Mouse (Mus musculus) heart, embryonic 11.5 days (tissue): ENCODE results near the gene St6galnac1. TPM values are rescaled to one million over a fixed set of nuclear protein-coding genes. Genes with fewer than 3 reads are reported as not detected.

Experiments
- ATAC-seq: fragments of 200-750 bp; cut with Nextera tagmentation; replicated peaks from 2 replicates; pipeline ENCODE4 v1.8.0; 2017; ENCODE audit warnings: moderate library complexity; ENCODE audit not compliant: insufficient number of reproducible peaks, low FRiP score, low TSS enrichment
- H3K27ac ChIP-seq: fragments of 300-500 bp; sonication (generic); 2 replicates; pipeline ENCODE4 v1.5.1; 2014; ENCODE audit warnings: mild to moderate bottlenecking, low read depth, low read length
- H3K27me3 ChIP-seq: fragments of 300-500 bp; sonication (generic); 2 replicates; pipeline ENCODE4 v1.6.1; 2014; ENCODE audit warnings: mild to moderate bottlenecking, low read length, mixed read lengths; ENCODE audit not compliant: control insufficient read depth, insufficient read depth
- H3K36me3 ChIP-seq: fragments of 300-500 bp; sonication (generic); 2 replicates; pipeline ENCODE4 v1.6.1; 2014; ENCODE audit warnings: mild to moderate bottlenecking, low read length, moderate library complexity, mixed read lengths; ENCODE audit not compliant: control insufficient read depth, insufficient read depth
- H3K4me1 ChIP-seq: fragments of 300-500 bp; sonication (generic); 2 replicates; pipeline ENCODE4 v1.6.1; 2014; ENCODE audit warnings: low read length; ENCODE audit not compliant: control insufficient read depth, insufficient read depth
- H3K4me2 ChIP-seq: fragments of 300-500 bp; sonication (generic); 2 replicates; pipeline ENCODE4 v1.6.1; 2014; ENCODE audit warnings: mild to moderate bottlenecking, moderate library complexity
- H3K4me3 ChIP-seq: fragments of 300-500 bp; sonication (generic); 2 replicates; pipeline ENCODE4 v1.5.1; 2014; ENCODE audit warnings: low read depth, low read length
- H3K9ac ChIP-seq: fragments of 300-500 bp; sonication (generic); 2 replicates; pipeline ENCODE4 v1.6.1; 2014; ENCODE audit warnings: mild to moderate bottlenecking, low read depth, low read length, moderate library complexity
- H3K9me3 ChIP-seq: fragments of 300-500 bp; sonication (generic); replicated peaks from 2 replicates; pipeline ENCODE4 v1.6.1; 2016; ENCODE audit warnings: low read length; ENCODE audit not compliant: control insufficient read depth
- WGBS: fragments of 180-500 bp; shearing (Covaris S2); extraction: QIAGEN DNeasy Blood & Tissue Kit; methylation state at CpG from one replicate; pipeline ENCODE4 v1.1.7; 2014; ENCODE audit not compliant: insufficient replicate concordance; 5-methylcytosine and 5-hydroxymethylcytosine counted together
- polyA plus RNA-seq: library from polyadenylated mRNA; unstranded; fragments of >200 nt; fragmentation: Nextera tagmentation; extraction: Ambion mirVana; gene quantifications from 2 replicates; pipeline ENCODE4 v1.2.1, GENCODE M21; 2014

The St6galnac1 gene
- polyA plus RNA-seq, 1 experiment from 2014 or later: not detected

DNA sequence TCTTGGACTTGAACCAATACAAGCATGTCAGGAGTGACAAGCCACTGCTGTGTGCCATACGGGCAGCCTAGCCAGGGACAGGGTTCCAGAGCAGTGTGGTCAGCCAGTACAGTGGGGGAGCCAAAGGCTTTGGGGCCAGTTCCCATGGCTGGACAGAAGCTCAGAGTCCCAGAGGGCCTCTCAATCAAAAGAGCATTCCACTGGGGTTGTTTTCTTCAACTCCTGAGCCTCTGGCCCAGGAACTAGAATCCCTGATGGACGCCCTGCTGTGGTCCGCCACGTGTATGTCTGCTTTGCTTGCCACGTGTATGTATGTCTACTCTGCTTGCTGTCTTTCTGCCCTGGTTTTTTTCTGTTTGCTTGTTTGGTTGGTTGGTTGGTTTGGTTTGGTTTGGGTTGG is 25.8 kb upstream of the St6galnac1 start:
- 52% methylated on average over 5 of the region's 5 CpGs for WGBS
- Histone ChIP-seq H3K4me2 (no peak overlapping the region), H3K27ac (no peak overlapping the region), H3K4me3 (no peak overlapping the region), H3K27me3 (no peaks in the 10 kb centered on the region), H3K36me3 (no peaks in the 10 kb centered on the region), H3K9ac (no peak overlapping the region), H3K4me1 (no peaks in the 10 kb centered on the region), H3K9me3 (no peaks in the 10 kb centered on the region)
- ATAC-seq: no peak

DNA sequence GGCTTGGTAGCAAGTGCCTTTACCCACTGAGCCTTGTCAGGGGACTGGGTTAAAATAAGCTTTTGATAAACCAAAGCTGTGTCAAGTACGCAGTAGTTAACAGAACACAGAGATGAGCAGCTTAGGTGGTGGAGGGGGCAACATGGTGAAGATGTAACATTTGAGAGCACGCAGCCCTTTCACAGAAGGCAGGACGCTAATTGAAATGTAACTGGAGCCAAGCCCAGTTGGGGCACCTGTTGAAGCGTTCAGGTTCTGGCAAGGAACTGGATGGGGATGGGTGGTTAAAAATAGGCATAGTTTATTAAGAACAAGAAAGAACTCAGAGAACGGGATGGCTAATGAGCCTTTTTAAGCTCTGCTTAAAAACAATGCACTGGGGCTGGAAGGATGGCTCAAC is 24.1 kb upstream of the St6galnac1 start:
- no peak overlapping the region for H3K27ac ChIP-seq
- no peak overlapping the region for H3K4me3 ChIP-seq
- H3K27me3 ChIP-seq: no peaks in the 10 kb centered on the region
- WGBS: 82% methylated on average over 5 of the region's 5 CpGs
- no peak overlapping the region for H3K9ac ChIP-seq
- ATAC-seq: no peak
- no peaks in the 10 kb centered on the region for H3K4me1 ChIP-seq
- no peak overlapping the region for H3K4me2 ChIP-seq
- no peaks in the 10 kb centered on the region for H3K36me3 ChIP-seq
- no peaks in the 10 kb centered on the region for H3K9me3 ChIP-seq

DNA sequence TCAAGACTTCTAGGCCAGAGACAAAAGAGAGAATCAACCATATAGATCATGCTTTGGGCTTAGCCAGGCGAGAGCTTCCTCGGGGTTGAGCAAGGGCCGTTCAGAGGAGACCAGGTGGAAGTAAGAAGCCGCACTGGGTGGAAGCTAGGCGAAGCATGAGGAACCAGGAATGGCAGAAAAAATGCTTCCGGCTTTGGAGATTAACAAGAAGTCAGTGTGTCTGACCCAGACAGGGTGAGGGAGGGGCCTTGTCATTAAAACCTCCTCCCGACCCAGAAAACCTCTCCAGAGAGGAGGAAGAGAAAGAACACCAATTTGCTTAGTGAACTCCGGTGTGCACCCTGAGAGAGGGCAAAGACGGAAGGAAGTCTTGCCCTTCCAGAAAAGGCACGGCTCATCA is 8.9 kb upstream of the St6galnac1 start:
- ATAC-seq: no peak
- H3K27me3 ChIP-seq: no peaks in the 10 kb centered on the region
- 91% methylated on average over 10 of the region's 10 CpGs for WGBS
- no peaks in the 10 kb centered on the region for H3K9me3 ChIP-seq
- no peak overlapping the region for H3K27ac ChIP-seq
- no peak overlapping the region for H3K9ac ChIP-seq
- H3K36me3 ChIP-seq: no peaks in the 10 kb centered on the region
- no peaks in the 10 kb centered on the region for H3K4me1 ChIP-seq
- no peak overlapping the region for H3K4me2 ChIP-seq
- H3K4me3 ChIP-seq: no peak overlapping the region

DNA sequence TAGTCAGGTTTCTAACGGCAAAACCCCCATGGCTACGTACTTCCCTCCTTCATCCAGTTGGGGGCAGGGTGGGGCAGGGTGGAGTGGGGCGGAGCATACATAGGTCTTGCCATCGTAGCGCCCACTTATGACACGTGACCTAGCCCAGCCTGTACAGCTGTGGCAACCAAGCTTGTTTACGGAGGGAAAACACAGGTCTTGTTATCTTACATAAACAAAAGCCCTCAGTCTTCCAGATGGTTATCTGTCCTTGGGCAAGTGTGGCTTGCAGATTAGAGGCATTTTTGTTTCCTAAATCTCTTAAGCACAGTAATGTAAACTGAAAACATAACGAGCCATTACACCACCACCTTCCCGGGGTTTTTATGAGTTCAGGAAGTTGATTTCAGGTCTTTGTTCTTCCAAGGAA is 7.4 kb upstream of the St6galnac1 start:
- H3K27me3 ChIP-seq: no peaks in the 10 kb centered on the region
- H3K4me1 ChIP-seq: no peaks in the 10 kb centered on the region
- H3K4me2 ChIP-seq: no peak overlapping the region
- no peak for ATAC-seq
- 50% methylated on average over 9 of the region's 9 CpGs for WGBS
- no peak overlapping the region for H3K9ac ChIP-seq
- H3K36me3 ChIP-seq: no peaks in the 10 kb centered on the region
- H3K4me3 ChIP-seq: no peak overlapping the region
- H3K9me3 ChIP-seq: no peaks in the 10 kb centered on the region
- H3K27ac ChIP-seq: no peak overlapping the region

DNA sequence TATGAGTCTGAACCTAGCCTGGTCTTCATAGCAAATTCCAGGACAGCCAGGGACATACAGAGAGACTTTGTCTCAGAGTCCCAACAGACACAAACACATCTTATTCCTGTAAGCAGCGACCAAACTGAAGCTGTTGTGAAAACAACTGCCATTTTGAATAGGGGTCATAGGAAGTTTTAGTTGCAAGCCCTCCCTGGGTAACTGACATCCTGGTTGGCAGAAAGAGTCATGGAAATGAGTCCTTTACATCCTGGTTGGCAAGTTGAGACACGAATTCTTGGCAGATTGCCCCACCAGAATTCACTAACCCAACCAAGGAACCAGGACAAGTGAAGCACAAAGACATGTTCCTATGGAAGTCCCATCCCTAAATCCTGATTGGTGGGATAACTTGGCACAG is 2.1 kb downstream of the St6galnac1 start:
- no peaks in the 10 kb centered on the region for H3K27me3 ChIP-seq
- no peak overlapping the region for H3K4me3 ChIP-seq
- no peak for ATAC-seq
- H3K36me3 ChIP-seq: no peaks in the 10 kb centered on the region
- H3K9ac ChIP-seq: no peak overlapping the region
- no peaks in the 10 kb centered on the region for H3K4me1 ChIP-seq
- no peak overlapping the region for H3K4me2 ChIP-seq
- WGBS: 50% methylated on average over 2 of the region's 2 CpGs
- no peaks in the 10 kb centered on the region for H3K9me3 ChIP-seq
- no peak overlapping the region for H3K27ac ChIP-seq

DNA sequence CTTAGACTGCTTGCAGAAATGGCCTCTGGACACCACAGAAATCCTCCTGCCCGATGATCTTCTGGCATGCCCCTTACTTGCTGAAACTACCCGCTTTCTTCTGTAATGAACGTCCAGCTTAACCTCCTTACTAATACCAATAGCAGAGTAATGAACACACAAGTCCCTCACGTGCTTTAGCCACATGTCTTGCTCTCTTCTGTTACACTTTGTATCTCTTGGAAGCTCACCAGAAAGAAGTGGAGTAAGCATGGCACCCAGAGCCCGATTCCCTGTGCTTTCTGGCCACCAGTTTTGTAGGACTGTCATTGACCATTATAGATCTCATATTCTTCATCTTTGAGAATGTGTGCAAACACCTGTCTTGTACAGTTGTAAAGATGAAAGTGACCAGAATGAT is 5.4 kb downstream of the St6galnac1 start:
- ATAC-seq: no peak

DNA sequence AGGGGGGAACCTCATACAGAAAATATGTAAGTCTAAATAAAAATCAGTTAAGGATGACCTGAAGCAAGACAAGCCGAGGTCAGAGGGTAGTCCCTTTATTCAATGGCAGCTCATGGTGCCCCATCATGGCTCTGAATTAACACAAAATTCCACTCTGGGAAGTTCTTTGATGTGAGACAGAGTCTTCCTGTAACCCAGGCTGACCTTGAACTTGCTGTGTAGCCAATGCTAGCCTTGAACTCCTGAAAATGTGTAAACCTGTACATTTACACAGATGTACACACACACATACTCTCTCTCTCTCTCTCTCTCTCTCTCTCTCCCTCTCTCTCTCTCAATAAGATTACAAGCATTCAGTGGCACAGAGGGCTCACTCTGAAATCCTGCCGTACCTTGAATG is 10.4 kb downstream of the St6galnac1 start:
- Histone ChIP-seq H3K9me3 (no peaks in the 10 kb centered on the region), H3K27ac (no peak overlapping the region), H3K36me3 (no peaks in the 10 kb centered on the region), H3K4me2 (no peak overlapping the region), H3K4me3 (no peak overlapping the region), H3K9ac (no peak overlapping the region), H3K4me1 (no peaks in the 10 kb centered on the region), H3K27me3 (no peaks in the 10 kb centered on the region)
- WGBS: 82% methylated on average over 2 of the region's 2 CpGs
- ATAC-seq: no peak

More for the DNA sequence above, 5.4 kb downstream of the St6galnac1 start:
- WGBS: 73% methylated on average over 5 of the region's 5 CpGs
- H3K4me2 ChIP-seq: no peak overlapping the region
- no peaks in the 10 kb centered on the region for H3K4me1 ChIP-seq
- H3K36me3 ChIP-seq: no peaks in the 10 kb centered on the region
- H3K4me3 ChIP-seq: no peak overlapping the region
- H3K27ac ChIP-seq: no peak overlapping the region
- H3K27me3 ChIP-seq: no peaks in the 10 kb centered on the region
- no peaks in the 10 kb centered on the region for H3K9me3 ChIP-seq
- no peak overlapping the region for H3K9ac ChIP-seq

DNA sequence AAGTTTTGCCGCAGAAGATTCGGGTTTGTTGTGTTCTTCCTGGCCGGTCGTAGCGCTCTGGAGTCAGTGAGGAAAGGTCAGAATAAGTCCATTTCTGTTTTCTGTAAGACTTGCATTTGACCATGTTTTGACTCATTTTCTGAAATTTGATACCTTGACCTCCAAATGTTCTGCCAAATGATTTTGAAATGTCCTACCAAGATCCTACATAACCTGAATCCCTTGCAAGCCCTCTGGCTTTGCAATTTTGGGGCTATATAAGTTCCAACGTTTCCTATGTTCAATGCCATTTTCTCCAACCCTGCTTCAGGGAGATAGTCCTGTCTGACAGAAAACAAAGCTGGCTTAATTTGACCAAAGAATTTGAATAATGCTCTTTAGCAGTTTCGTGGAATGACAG is 11.0 kb downstream of the St6galnac1 start:
- WGBS: 83% methylated on average over 7 of the region's 7 CpGs
- Histone ChIP-seq H3K27me3 (no peaks in the 10 kb centered on the region), H3K9ac (no peak overlapping the region), H3K27ac (no peak overlapping the region), H3K9me3 (no peaks in the 10 kb centered on the region), H3K4me3 (no peak overlapping the region), H3K36me3 (no peaks in the 10 kb centered on the region), H3K4me1 (no peaks in the 10 kb centered on the region), H3K4me2 (no peak overlapping the region)
- no peak for ATAC-seq

DNA sequence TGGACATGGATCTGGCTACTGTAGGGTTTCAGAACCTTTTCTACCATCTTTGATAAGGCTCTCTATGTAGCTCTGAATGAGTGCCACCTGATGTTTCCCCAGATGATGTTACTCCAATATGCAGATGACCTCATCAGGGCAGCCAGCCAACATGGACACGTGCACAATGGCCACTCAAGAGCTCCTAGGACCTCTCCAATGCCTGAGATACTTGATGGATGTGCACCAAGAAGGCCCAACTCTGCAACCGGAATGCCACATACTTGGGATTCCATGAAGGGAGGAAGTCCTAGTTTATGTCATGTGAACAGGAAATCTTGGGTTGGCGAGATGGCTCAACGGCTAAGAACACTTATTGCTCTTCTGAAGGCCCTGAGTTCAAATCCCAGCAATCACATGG is 20.1 kb downstream of the St6galnac1 start:
- Histone ChIP-seq H3K9ac (no peak overlapping the region), H3K36me3 (no peaks in the 10 kb centered on the region), H3K4me1 (no peaks in the 10 kb centered on the region), H3K4me3 (no peak overlapping the region), H3K27me3 (no peaks in the 10 kb centered on the region), H3K27ac (no peak overlapping the region), H3K4me2 (no peak overlapping the region), H3K9me3 (no peaks in the 10 kb centered on the region)
- ATAC-seq: no peak
- 68% methylated on average over 4 of the region's 4 CpGs for WGBS
